Mouse (Mus musculus) frontal cortex, adult (tissue): ENCODE data around the gene Atp6v1g1.
A peak's percentile ranks its signal among the peaks of the same experiment; 100 is the strongest.

ENCODE experiments used
- ATAC-seq: cut with Nextera tagmentation; 2 replicates; pipeline ENCODE4 v1.9.2; 2017; ENCODE audit warnings: mild to moderate bottlenecking, moderate library complexity, mixed read lengths; ENCODE audit not compliant: low TSS enrichment

The Atp6v1g1 gene

GRCm38 (mm10) chr4:63544494-63545230 lies at the start of gene Atp6v1g1:
Gene Atp6v1g1, plus strand, starts transcription at chr4:63544772.
- peak; percentile 92 for ATAC-seq

- ATAC-seq: peak; percentile 35
Measured at GRCm38 (mm10) chr4:63494967-63495914, 49.3 kb upstream of the Atp6v1g1 start.

- ATAC-seq: peak; percentile 45
Measured at GRCm38 (mm10) chr4:63495915-63496278, 48.7 kb upstream of the Atp6v1g1 start, which contains the start of gene Whrn. Gene Whrn, minus strand, starts transcription at chr4:63495991.

GRCm38 (mm10) chr4:63496312-63496711 lies 48.3 kb upstream of the Atp6v1g1 start:
- no peak for ATAC-seq

- no peak for ATAC-seq
Measured at GRCm38 (mm10) chr4:63498346-63498745, 46.2 kb upstream of the Atp6v1g1 start.

GRCm38 (mm10) chr4:63501050-63501449 lies 43.5 kb upstream of the Atp6v1g1 start:
- ATAC-seq: no peak

- no peak for ATAC-seq
Measured at GRCm38 (mm10) chr4:63503949-63504348, 40.6 kb upstream of the Atp6v1g1 start.

- peak; percentile 78 for ATAC-seq
Measured at GRCm38 (mm10) chr4:63507478-63507877, 37.1 kb upstream of the Atp6v1g1 start.

GRCm38 (mm10) chr4:63508232-63508631 lies 36.3 kb upstream of the Atp6v1g1 start:
- ATAC-seq: peak; percentile 76

- ATAC-seq: no peak
Measured at GRCm38 (mm10) chr4:63512921-63513320, 31.7 kb upstream of the Atp6v1g1 start.

GRCm38 (mm10) chr4:63514454-63514984 lies 30.1 kb upstream of the Atp6v1g1 start:
- ATAC-seq: no peak

- no peak for ATAC-seq
Measured at GRCm38 (mm10) chr4:63515021-63515420, 29.6 kb upstream of the Atp6v1g1 start.

- no peak for ATAC-seq
Measured at GRCm38 (mm10) chr4:63521813-63522419, 22.7 kb upstream of the Atp6v1g1 start.

GRCm38 (mm10) chr4:63525514-63525913 lies 19.1 kb upstream of the Atp6v1g1 start:
- ATAC-seq: no peak

GRCm38 (mm10) chr4:63528946-63529345 lies 15.6 kb upstream of the Atp6v1g1 start:
- ATAC-seq: peak; percentile 94

- no peak for ATAC-seq
Measured at GRCm38 (mm10) chr4:63530409-63530808, 14.2 kb upstream of the Atp6v1g1 start.

- ATAC-seq: peak; percentile 36; the same call in 1 of the 2 replicates
Measured at GRCm38 (mm10) chr4:63537602-63538001, 7.0 kb upstream of the Atp6v1g1 start.

GRCm38 (mm10) chr4:63542209-63542608 lies 2.4 kb upstream of the Atp6v1g1 start:
- ATAC-seq: no peak

GRCm38 (mm10) chr4:63543746-63544493 lies 652 bp upstream of the Atp6v1g1 start:
- ATAC-seq: peak; percentile 45

- ATAC-seq: no peak; the same call in 1 of the 2 replicates
Measured at GRCm38 (mm10) chr4:63545231-63545958, 823 bp downstream of the Atp6v1g1 start.
